Comparison of ENCODE assay signal across 8 mouse cellular contexts in genomic region chr2:35297703-35298332, GRCm38 (mm10). TPM values are rescaled to one million over a fixed set of nuclear protein-coding genes. Genes with fewer than 3 reads are reported as not detected.
DNase-seq lines count a peak whose midpoint lies in the region; ATAC-seq and TF ChIP-seq lines count a peak whose summit lies in the region.

No protein-coding gene starts in this region.

- H3K4me2 ChIP-seq in hindbrain, embryonic 16.5 days (ENCODE audit: low read length), result no peak overlapping the region

- H3K9ac ChIP-seq in hindbrain, embryonic 16.5 days (ENCODE audit: low read depth, low read length), result no peak overlapping the region

- no peaks in the 10 kb centered on the region for H3K27me3 ChIP-seq in hindbrain, embryonic 16.5 days (replicated peaks; ENCODE audit: control insufficient read depth, insufficient read depth, low read length)

- TF ChIP-seq CTCF in left cerebral cortex, adult 2 months (IDR thresholded peaks at IDR 0.05), result peak; percentile 100

- intact Hi-C loops in left cerebral cortex, adult 2 months (cut with DNase I), result loop anchor here (1.0 to 10.0 kb wide), 5 partner anchors 51 to 607 kb away; partner anchors contain the start of gene 4930402F06Rik

- H3K36me3 ChIP-seq in hindbrain, embryonic 16.5 days (ENCODE audit: control insufficient read depth, insufficient read depth, low read length), result no peaks in the 10 kb centered on the region

- no peaks in the 10 kb centered on the region; the same call in 1 of the 2 replicates for H3K4me1 ChIP-seq in hindbrain, embryonic 16.5 days (ENCODE audit: control insufficient read depth, insufficient read depth, low read depth, low read length)

- peak; percentile 56 for DNase-seq in WW6 (ENCODE audit: low read depth, low spot score)
- peak; percentile 92 for DNase-seq in cerebellum, postnatal 14 days
- peak; percentile 61 to 71 for DNase-seq in frontal cortex, postnatal 14 days (ENCODE audit: low spot score in 2 of 2)
- peak; percentile 77 to 80 for DNase-seq in left cerebral cortex, adult 2 months (ENCODE audit: extremely low spot score in 1 of 2, low spot score in 2 of 2)
- peak; percentile 72 for DNase-seq in right cerebral cortex, postnatal 14 days
- peak; percentile 70 for DNase-seq in yolk sac, embryonic 10.5 days (ENCODE audit: low spot score)

- 28% methylated on average over 15 of the region's 15 CpGs for WGBS in hindbrain, embryonic 16.5 days

- H3K9me3 ChIP-seq in hindbrain, embryonic 16.5 days (ENCODE audit: control insufficient read depth, low read length), result no peaks in the 10 kb centered on the region

- H3K27ac ChIP-seq in hindbrain, embryonic 16.5 days (ENCODE audit: low read depth, low read length), result no peak overlapping the region
- H3K27ac ChIP-seq in left cerebral cortex, adult 2 months, result no peak overlapping the region

- no peak overlapping the region for H3K4me3 ChIP-seq in hindbrain, embryonic 16.5 days (ENCODE audit: low read length)
- no peak overlapping the region for H3K4me3 ChIP-seq in left cerebral cortex, adult 2 months

- ATAC-seq in hindbrain, embryonic 16.5 days, result peak; percentile 81
- peak; percentile 80 for ATAC-seq in megakaryocyte-erythroid progenitor cell, adult 5-6 weeks (replicated peaks; ENCODE audit: low FRiP score, low TSS enrichment, poor library complexity, severe bottlenecking)

RNA-seq across cellular contexts. Expression of gene Stom, which starts 39.0 kb away (rescaled TPM):
- 28.7 and 29.8 TPM in 2 replicates for polyA plus RNA-seq in hindbrain, embryonic 16.5 days (2015; fragmentation: Nextera tagmentation; extraction: Ambion mirVana)
- 1 to 10 TPM; 6.3 to 6.7 TPM for total RNA-seq in left cerebral cortex, adult 2 months (2021)
- total RNA-seq in megakaryocyte-erythroid progenitor cell, adult 5-6 weeks (2014; fragmentation: Nextera tagmentation), result 142 and 145 TPM in 2 replicates
- 155 and 216 TPM in 2 replicates for total RNA-seq in megakaryocyte-erythroid progenitor cell, adult 5-6 weeks (2017)

RNA-seq across cellular contexts. Expression of gene Gsn, which starts 41.6 kb away (rescaled TPM):
- polyA plus RNA-seq in hindbrain, embryonic 16.5 days (2015; fragmentation: Nextera tagmentation; extraction: Ambion mirVana), result 31.6 and 36.7 TPM in 2 replicates
- total RNA-seq in left cerebral cortex, adult 2 months (2021), result 10 to 100 TPM; 37.6 to 38.2 TPM
- 15.8 and 16.1 TPM in 2 replicates for total RNA-seq in megakaryocyte-erythroid progenitor cell, adult 5-6 weeks (2014; fragmentation: Nextera tagmentation)
- 3.7 and 5.2 TPM in 2 replicates for total RNA-seq in megakaryocyte-erythroid progenitor cell, adult 5-6 weeks (2017)

Comparison
In these comparisons a context has a peak if more than half of its experiments do, and no peak if none do; other contexts are left out.
1. RNA of gene Stom, which starts 39.0 kb away (total RNA-seq): 142 to 216 TPM in megakaryocyte-erythroid progenitor cell, adult 5-6 weeks; 6.3 to 6.7 TPM in left cerebral cortex, adult 2 months; every median in the first group is over 10 times any median in the second.
2. Peak in every context shown above with its lines, with median percentiles within 50 percentile points of each other: DNase-seq.